Mouse (Mus musculus) stomach, embryonic 16.5 days (tissue): ENCODE measurements around the gene Pld1. TPM values are rescaled to one million over a fixed set of nuclear protein-coding genes. Genes with fewer than 3 reads are reported as not detected.

ENCODE experiments used
- ATAC-seq: fragments of 200-750 bp; cut with Nextera tagmentation; 2 replicates; pipeline ENCODE4 v1.8.0; 2017; ENCODE audit warnings: moderate number of reproducible peaks, moderate TSS enrichment; ENCODE audit not compliant: insufficient read depth, low FRiP score
- H3K27ac ChIP-seq: fragments of 300-500 bp; sonication (generic); 2 replicates; pipeline ENCODE4 v1.5.1; 2014; ENCODE audit warnings: low read length
- H3K27me3 ChIP-seq: fragments of 300-500 bp; sonication (generic); 2 replicates; pipeline ENCODE4 v1.6.1; 2014; ENCODE audit warnings: low read length, control low read depth, mixed read lengths; ENCODE audit not compliant: control insufficient read depth, insufficient read depth
- H3K36me3 ChIP-seq: fragments of 300-500 bp; sonication (generic); 2 replicates; pipeline ENCODE4 v1.6.1; 2014; ENCODE audit warnings: low read length; ENCODE audit not compliant: control insufficient read depth, insufficient read depth
- H3K4me1 ChIP-seq: fragments of 300-500 bp; sonication (generic); 2 replicates; pipeline ENCODE4 v1.6.1; 2014; ENCODE audit warnings: low read length, control low read depth, mixed read lengths; ENCODE audit not compliant: control insufficient read depth, insufficient read depth
- H3K4me2 ChIP-seq: fragments of 300-500 bp; sonication (generic); 2 replicates; pipeline ENCODE4 v1.6.1; 2014; ENCODE audit warnings: low read depth, low read length, mixed read lengths
- H3K4me3 ChIP-seq: fragments of 300-500 bp; sonication (generic); replicated peaks from 2 replicates; pipeline ENCODE4 v1.5.1; 2014; ENCODE audit warnings: mild to moderate bottlenecking, low read length
- H3K9ac ChIP-seq: fragments of 300-500 bp; sonication (generic); 2 replicates; pipeline ENCODE4 v1.6.1; 2014; ENCODE audit warnings: low read length
- H3K9me3 ChIP-seq: fragments of 300-500 bp; sonication (generic); replicated peaks from 2 replicates; pipeline ENCODE4 v1.6.1; 2016; ENCODE audit warnings: low read length, control low read depth; ENCODE audit not compliant: control insufficient read depth
- WGBS: fragments of 180-500 bp; shearing (Covaris S2); extraction: QIAGEN DNeasy Blood & Tissue Kit; methylation state at CpG from one replicate; pipeline ENCODE4 v1.1.7; 2014; 5-methylcytosine and 5-hydroxymethylcytosine counted together
- polyA plus RNA-seq: library from polyadenylated mRNA; unstranded; fragments of >200 nt; fragmentation: Nextera tagmentation; extraction: Ambion mirVana; gene quantifications from 2 replicates; pipeline ENCODE4 v1.2.1, GENCODE M21; 2015

The Pld1 gene
- polyA plus RNA-seq, 1 experiment from 2014 or later = 11.4 TPM

GRCm38 (mm10) chr3:28028456-28028855 lies 90.0 kb downstream of the Pld1 start:
- H3K4me2 ChIP-seq = no peak overlapping the region
- WGBS = 75% methylated on average over 10 of the region's 10 CpGs
- H3K27me3 ChIP-seq = no peaks in the 10 kb centered on the region
- H3K4me1 ChIP-seq = peaks cover 4% of the 10 kb centered on the region; the same call in 1 of the 2 replicates
- H3K27ac ChIP-seq = no peak overlapping the region
- no peak overlapping the region for H3K9ac ChIP-seq
- no peak overlapping the region for H3K4me3 ChIP-seq
- no peaks in the 10 kb centered on the region for H3K36me3 ChIP-seq
- ATAC-seq = no peak
- no peaks in the 10 kb centered on the region for H3K9me3 ChIP-seq

GRCm38 (mm10) chr3:28030860-28031259 lies 92.4 kb downstream of the Pld1 start:
- Histone ChIP-seq H3K36me3 (no peaks in the 10 kb centered on the region), H3K4me1 (peaks cover 4% of the 10 kb centered on the region; the same call in 1 of the 2 replicates), H3K4me2 (no peak overlapping the region), H3K27me3 (no peaks in the 10 kb centered on the region), H3K27ac (no peak overlapping the region), H3K9me3 (no peaks in the 10 kb centered on the region), H3K4me3 (no peak overlapping the region), H3K9ac (no peak overlapping the region)
- no peak for ATAC-seq
- WGBS = 88% methylated on average over 5 of the region's 5 CpGs

GRCm38 (mm10) chr3:28031643-28032243 lies 93.2 kb downstream of the Pld1 start:
- ATAC-seq = 0 out of 2 replicates have a peak, but pooled peaks have one; percentile 29
- Histone ChIP-seq H3K4me1 (peaks cover 4% of the 10 kb centered on the region; the same call in 1 of the 2 replicates), H3K4me3 (no peak overlapping the region), H3K36me3 (no peaks in the 10 kb centered on the region), H3K27ac (peak overlapping the region; percentile 31; the same call in 1 of the 2 replicates), H3K4me2 (no peak overlapping the region), H3K27me3 (no peaks in the 10 kb centered on the region), H3K9me3 (no peaks in the 10 kb centered on the region), H3K9ac (peak overlapping the region; percentile 38; the same call in 1 of the 2 replicates)
- 57% methylated on average over 7 of the region's 7 CpGs for WGBS

GRCm38 (mm10) chr3:28033898-28034297 lies 95.4 kb downstream of the Pld1 start:
- no peak overlapping the region for H3K9ac ChIP-seq
- ATAC-seq = no peak
- no peak overlapping the region for H3K4me3 ChIP-seq
- no peak overlapping the region for H3K4me2 ChIP-seq
- no peak overlapping the region for H3K27ac ChIP-seq
- H3K9me3 ChIP-seq = no peaks in the 10 kb centered on the region
- no peaks in the 10 kb centered on the region for H3K36me3 ChIP-seq
- no peaks in the 10 kb centered on the region for H3K27me3 ChIP-seq
- peaks cover 12% of the 10 kb centered on the region for H3K4me1 ChIP-seq
- WGBS = 89% methylated on average over 3 of the region's 3 CpGs

- no peaks in the 10 kb centered on the region for H3K27me3 ChIP-seq
- no peak overlapping the region for H3K4me2 ChIP-seq
- H3K36me3 ChIP-seq = no peaks in the 10 kb centered on the region
- 76% methylated on average over 5 of the region's 5 CpGs for WGBS
- no peak for ATAC-seq
- no peak overlapping the region for H3K9ac ChIP-seq
- H3K9me3 ChIP-seq = no peaks in the 10 kb centered on the region
- no peak overlapping the region for H3K4me3 ChIP-seq
- no peak overlapping the region for H3K27ac ChIP-seq
- peaks cover 12% of the 10 kb centered on the region for H3K4me1 ChIP-seq
These were observed 96.3 kb downstream of the Pld1 start for GRCm38 (mm10) chr3:28034707-28035333.

- H3K9me3 ChIP-seq = 0 out of 2 replicates have a peak, but pooled peaks cover 5% of the 10 kb centered on the region
- H3K4me2 ChIP-seq = no peak overlapping the region
- no peak overlapping the region for H3K9ac ChIP-seq
- H3K4me3 ChIP-seq = no peak overlapping the region
- peaks cover 8% of the 10 kb centered on the region; the same call in 1 of the 2 replicates for H3K4me1 ChIP-seq
- 59% methylated on average over 8 of the region's 8 CpGs for WGBS
- no peak overlapping the region for H3K27ac ChIP-seq
- 0 out of 2 replicates have a peak, but pooled peaks have one; percentile 31 for ATAC-seq
- no peaks in the 10 kb centered on the region for H3K27me3 ChIP-seq
- H3K36me3 ChIP-seq = peaks cover 7% of the 10 kb centered on the region; the same call in 1 of the 2 replicates
These were observed 98.9 kb downstream of the Pld1 start for GRCm38 (mm10) chr3:28037320-28037932.

GRCm38 (mm10) chr3:28038106-28038505 lies 99.6 kb downstream of the Pld1 start:
- no peak overlapping the region for H3K4me3 ChIP-seq
- 0 out of 2 replicates have a peak, but pooled peaks cover 5% of the 10 kb centered on the region for H3K9me3 ChIP-seq
- no peak overlapping the region for H3K4me2 ChIP-seq
- no peak overlapping the region for H3K27ac ChIP-seq
- peaks cover 7% of the 10 kb centered on the region; the same call in 1 of the 2 replicates for H3K36me3 ChIP-seq
- no peak overlapping the region for H3K9ac ChIP-seq
- 0 out of 2 replicates have a peak, but pooled peaks have one; percentile 26 for ATAC-seq
- WGBS = 54% methylated on average over 2 of the region's 2 CpGs
- no peaks in the 10 kb centered on the region for H3K27me3 ChIP-seq
- peaks cover 8% of the 10 kb centered on the region; the same call in 1 of the 2 replicates for H3K4me1 ChIP-seq

- ATAC-seq = no peak
- 23% methylated on average over 1 of the region's 1 CpGs for WGBS
These were observed 101.3 kb downstream of the Pld1 start for GRCm38 (mm10) chr3:28039760-28040159.

GRCm38 (mm10) chr3:28041236-28041635 lies 102.7 kb downstream of the Pld1 start:
- 89% methylated on average over 8 of the region's 8 CpGs for WGBS
- peaks cover 7% of the 10 kb centered on the region; the same call in 1 of the 2 replicates for H3K36me3 ChIP-seq
- 0 out of 2 replicates have a peak, but pooled peaks cover 5% of the 10 kb centered on the region for H3K9me3 ChIP-seq
- H3K4me3 ChIP-seq = no peak overlapping the region
- H3K27me3 ChIP-seq = no peaks in the 10 kb centered on the region
- no peak for ATAC-seq
- no peak overlapping the region for H3K9ac ChIP-seq
- peaks cover 8% of the 10 kb centered on the region; the same call in 1 of the 2 replicates for H3K4me1 ChIP-seq
- no peak overlapping the region for H3K27ac ChIP-seq
- no peak overlapping the region for H3K4me2 ChIP-seq

More at GRCm38 (mm10) chr3:28039760-28040159, 101.3 kb downstream of the Pld1 start:
- H3K4me2 ChIP-seq = no peak overlapping the region
- H3K4me3 ChIP-seq = no peak overlapping the region
- H3K4me1 ChIP-seq = peaks cover 8% of the 10 kb centered on the region; the same call in 1 of the 2 replicates
- 0 out of 2 replicates have a peak, but pooled peaks cover 5% of the 10 kb centered on the region for H3K9me3 ChIP-seq
- H3K27me3 ChIP-seq = no peaks in the 10 kb centered on the region
- no peak overlapping the region for H3K27ac ChIP-seq
- H3K9ac ChIP-seq = no peak overlapping the region
- H3K36me3 ChIP-seq = peaks cover 7% of the 10 kb centered on the region; the same call in 1 of the 2 replicates
